Mouse (Mus musculus) heart, adult 9 months (tissue): ENCODE measurements around the gene Tcn2.

ENCODE experiments used
- DNase-seq, 2 experiments: peaks; one replicate each; pipeline ENCODE4 v3.0.0; 2022; ENCODE audit warnings: low spot score in 2 of 2

The Tcn2 gene

GRCm38 (mm10) chr11:3894406-3895281 is 37.3 kb downstream of the Tcn2 start, which contains the start of the genes 4921536K21Rik and Dusp18:
Gene 4921536K21Rik, minus strand, starts transcription at chr11:3895098.
Gene Dusp18, plus strand, starts transcription at chr11:3895240.
- peak; percentile 93 to 94 for DNase-seq

- DNase-seq: no peak
Observed at GRCm38 (mm10) chr11:3893970-3894369, 38.0 kb downstream of the Tcn2 start.

DNA sequence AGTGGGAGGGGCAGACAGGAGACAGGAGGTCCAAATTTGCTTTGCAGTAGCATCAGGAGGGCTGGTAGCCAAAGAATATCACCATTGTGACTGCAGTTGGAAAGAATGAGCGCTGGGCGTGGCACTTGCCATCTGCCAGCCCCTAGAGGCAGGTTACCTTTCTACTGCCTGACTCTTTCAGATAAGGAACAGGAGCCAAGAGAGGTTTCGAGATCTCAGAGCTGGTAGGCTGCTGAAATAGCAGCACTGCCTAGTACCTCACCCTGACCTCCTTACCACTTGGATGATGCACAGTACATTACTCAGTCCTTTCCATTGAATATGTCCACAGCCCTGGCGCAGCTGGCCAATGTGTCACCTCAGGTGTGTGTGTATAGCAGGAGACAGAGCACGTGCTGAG is 44.6 kb downstream of the Tcn2 start:
- no peak for DNase-seq

GRCm38 (mm10) chr11:3883711-3884110 is 48.2 kb downstream of the Tcn2 start:
- no peak for DNase-seq

DNA sequence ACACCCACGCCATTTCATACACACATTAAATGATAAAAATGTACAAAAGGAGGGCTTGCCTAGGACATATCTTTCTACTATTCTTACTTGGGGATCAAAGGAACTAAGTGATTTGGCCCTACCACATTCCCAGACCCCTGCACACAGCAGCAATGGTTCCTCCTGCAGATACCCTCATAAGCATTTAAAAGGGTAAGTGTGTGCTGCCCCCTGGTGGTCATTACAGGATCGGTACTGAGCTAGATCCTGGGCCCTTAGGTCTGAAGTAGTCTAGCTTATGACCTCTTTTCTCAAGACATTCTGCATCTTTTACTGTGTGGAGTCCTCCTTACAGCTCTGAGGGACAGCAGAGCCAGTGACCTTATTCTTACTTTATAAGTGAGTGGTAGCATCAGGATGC is 52.1 kb downstream of the Tcn2 start:
- DNase-seq: peak; percentile 30 to 56

- no peak for DNase-seq
Observed at GRCm38 (mm10) chr11:3878660-3879059, 53.3 kb downstream of the Tcn2 start.

- DNase-seq: no peak
Observed at GRCm38 (mm10) chr11:3876419-3876818, 55.5 kb downstream of the Tcn2 start.
